Mouse (Mus musculus) heart, embryonic 15.5 days (tissue): ENCODE results near the gene Tfam. TPM values are rescaled to one million over a fixed set of nuclear protein-coding genes. Genes with fewer than 3 reads are reported as not detected.
A peak's percentile ranks its signal among the peaks of the same experiment; 100 is the strongest.

Experiments used
- ATAC-seq: fragments of 200-750 bp; cut with Nextera tagmentation; replicated peaks from 2 replicates; pipeline ENCODE4 v1.8.0; 2017; ENCODE audit warnings: low read depth, moderate TSS enrichment; ENCODE audit not compliant: insufficient number of reproducible peaks, insufficient read depth, low FRiP score
- H3K27ac ChIP-seq: fragments of 300-500 bp; sonication (generic); 2 replicates; pipeline ENCODE4 v1.5.1; 2015; ENCODE audit warnings: mild to moderate bottlenecking, inconsistent platforms
- H3K27me3 ChIP-seq: fragments of 300-500 bp; sonication (generic); 2 replicates; pipeline ENCODE4 v1.6.1; 2015; ENCODE audit warnings: inconsistent platforms
- H3K36me3 ChIP-seq: fragments of 300-500 bp; sonication (generic); 2 replicates; pipeline ENCODE4 v1.6.1; 2015; ENCODE audit warnings: mild to moderate bottlenecking, inconsistent platforms
- H3K4me1 ChIP-seq: fragments of 300-500 bp; sonication (generic); replicated peaks from 2 replicates; pipeline ENCODE4 v1.6.1; 2015; ENCODE audit warnings: inconsistent platforms
- H3K4me2 ChIP-seq: fragments of 300-500 bp; sonication (generic); 2 replicates; pipeline ENCODE4 v1.6.1; 2015; ENCODE audit warnings: inconsistent platforms, mild to moderate bottlenecking, moderate library complexity
- H3K4me3 ChIP-seq: fragments of 300-500 bp; sonication (generic); 2 replicates; pipeline ENCODE4 v1.5.1; 2015; ENCODE audit warnings: mild to moderate bottlenecking, inconsistent platforms
- H3K9ac ChIP-seq: fragments of 300-500 bp; sonication (generic); 2 replicates; pipeline ENCODE4 v1.6.1; 2015; ENCODE audit warnings: mild to moderate bottlenecking, inconsistent platforms
- H3K9me3 ChIP-seq: fragments of 300-500 bp; sonication (generic); replicated peaks from 2 replicates; pipeline ENCODE4 v1.6.1; 2016; ENCODE audit warnings: inconsistent platforms
- WGBS: fragments of 180-500 bp; shearing (Covaris S2); methylation state at CpG from one replicate; pipeline ENCODE4 v1.1.7; 2015; ENCODE audit warnings: mixed read lengths; 5-methylcytosine and 5-hydroxymethylcytosine counted together
- polyA plus RNA-seq: library from polyadenylated mRNA; unstranded; fragments of >200 nt; fragmentation: Nextera tagmentation; extraction: Ambion mirVana; gene quantifications from 2 replicates; pipeline ENCODE4 v1.2.1, GENCODE M21; 2015

Tfam gene
- 52.7 and 53.8 TPM in 2 replicates for polyA plus RNA-seq

GRCm38 (mm10) chr10:71238240-71238554 lies at the start of gene Tfam:
TSS of gene Tfam (minus strand) at chr10:71238280.
- H3K36me3 ChIP-seq: peaks cover 19% of the 10 kb centered on the region
- H3K4me2 ChIP-seq: peak within 1 kb of the TSS; percentile 80
- WGBS: 7% methylated on average over 7 of the region's 7 CpGs
- H3K27ac ChIP-seq: peak within 1 kb of the TSS; percentile 81
- H3K4me1 ChIP-seq: peaks cover 10% of the 10 kb centered on the region
- peak within 1 kb of the TSS; percentile 93 for H3K4me3 ChIP-seq
- ATAC-seq: no peak
- H3K9me3 ChIP-seq: no peaks in the 10 kb centered on the region
- H3K9ac ChIP-seq: peak within 1 kb of the TSS; percentile 96
- peaks cover 4% of the 10 kb centered on the region; the same call in 1 of the 2 replicates for H3K27me3 ChIP-seq

GRCm38 (mm10) chr10:71285126-71285580 lies 47.1 kb upstream of the Tfam start, which contains the start of gene Ube2d1:
TSS of gene Ube2d1 (minus strand) at chr10:71285262.
- under 1% methylated on average over 50 of the region's 50 CpGs for WGBS

GRCm38 (mm10) chr10:71284511-71285125 lies 46.5 kb upstream of the Tfam start:
- Histone ChIP-seq H3K9me3 (no peaks in the 10 kb centered on the region), H3K27ac (peak overlapping the region; percentile 78), H3K4me3 (peak overlapping the region; percentile 94), H3K9ac (peak overlapping the region; percentile 93), H3K4me2 (peak overlapping the region; percentile 81), H3K4me1 (peaks cover 20% of the 10 kb centered on the region), H3K36me3 (no peaks in the 10 kb centered on the region), H3K27me3 (0 out of 2 replicates have a peak, but pooled peaks cover 8% of the 10 kb centered on the region)
- ATAC-seq: peak; percentile 66
- WGBS: under 1% methylated on average over 41 of the region's 41 CpGs

More at GRCm38 (mm10) chr10:71285126-71285580, 47.1 kb upstream of the Tfam start, which contains the start of gene Ube2d1:
- Histone ChIP-seq H3K4me2 (peak within 1 kb of the TSS; percentile 81), H3K27ac (peak within 1 kb of the TSS; percentile 78), H3K9ac (peak within 1 kb of the TSS; percentile 93), H3K27me3 (0 out of 2 replicates have a peak, but pooled peaks cover 8% of the 10 kb centered on the region), H3K4me1 (peaks cover 20% of the 10 kb centered on the region), H3K36me3 (no peaks in the 10 kb centered on the region), H3K9me3 (no peaks in the 10 kb centered on the region), H3K4me3 (peak within 1 kb of the TSS; percentile 94)
- peak; percentile 91 for ATAC-seq

DNA sequence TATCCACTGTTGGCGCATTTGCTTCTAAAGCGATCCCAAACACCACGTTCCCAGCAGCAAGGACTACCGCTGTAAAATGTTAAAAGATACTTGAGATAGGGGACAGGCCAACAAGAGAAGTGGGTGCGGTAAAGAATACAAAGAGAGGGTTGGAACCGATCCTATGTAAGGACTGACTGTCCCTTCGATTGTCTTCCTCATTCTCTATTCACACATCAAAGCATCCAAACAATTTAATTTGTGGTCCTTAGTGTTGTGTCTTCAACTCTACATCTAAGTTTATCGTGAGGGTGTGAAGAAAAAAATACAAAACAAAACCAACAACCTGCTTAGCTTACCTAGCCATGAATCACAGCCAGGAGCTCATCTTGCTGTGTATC lies 46.0 kb upstream of the Tfam start:
- H3K27me3 ChIP-seq: 0 out of 2 replicates have a peak, but pooled peaks cover 8% of the 10 kb centered on the region
- peak overlapping the region; percentile 94 for H3K4me3 ChIP-seq
- ATAC-seq: no peak
- peak overlapping the region; percentile 93 for H3K9ac ChIP-seq
- peak overlapping the region; percentile 81 for H3K4me2 ChIP-seq
- peaks cover 20% of the 10 kb centered on the region for H3K4me1 ChIP-seq
- no peaks in the 10 kb centered on the region for H3K36me3 ChIP-seq
- H3K9me3 ChIP-seq: no peaks in the 10 kb centered on the region
- H3K27ac ChIP-seq: peak overlapping the region; percentile 78
- 14% methylated on average over 8 of the region's 8 CpGs for WGBS

GRCm38 (mm10) chr10:71273008-71273739 lies 35.1 kb upstream of the Tfam start:
- no peaks in the 10 kb centered on the region for H3K27me3 ChIP-seq
- 67% methylated on average over 9 of the region's 9 CpGs for WGBS
- no peaks in the 10 kb centered on the region for H3K36me3 ChIP-seq
- no peak overlapping the region for H3K4me3 ChIP-seq
- H3K4me1 ChIP-seq: peaks cover 10% of the 10 kb centered on the region
- no peak for ATAC-seq
- no peak overlapping the region for H3K9ac ChIP-seq
- no peak overlapping the region for H3K4me2 ChIP-seq
- H3K27ac ChIP-seq: no peak overlapping the region
- H3K9me3 ChIP-seq: no peaks in the 10 kb centered on the region

- Histone ChIP-seq H3K9ac (no peak overlapping the region), H3K27ac (no peak overlapping the region), H3K27me3 (no peaks in the 10 kb centered on the region), H3K9me3 (no peaks in the 10 kb centered on the region), H3K36me3 (no peaks in the 10 kb centered on the region), H3K4me1 (peaks cover 3% of the 10 kb centered on the region), H3K4me2 (no peak overlapping the region), H3K4me3 (no peak overlapping the region)
- 85% methylated on average over 2 of the region's 2 CpGs for WGBS
- ATAC-seq: 0 out of 2 replicates have a peak, but pooled peaks have one; percentile 31
Observed at GRCm38 (mm10) chr10:71267973-71268372, 29.9 kb upstream of the Tfam start.

GRCm38 (mm10) chr10:71267511-71267910 lies 29.4 kb upstream of the Tfam start:
- Histone ChIP-seq H3K27me3 (no peaks in the 10 kb centered on the region), H3K9ac (no peak overlapping the region), H3K27ac (no peak overlapping the region), H3K4me3 (no peak overlapping the region), H3K4me1 (no peaks in the 10 kb centered on the region; the same call in none of the 2 replicates), H3K36me3 (no peaks in the 10 kb centered on the region), H3K4me2 (no peak overlapping the region), H3K9me3 (no peaks in the 10 kb centered on the region)
- no peak for ATAC-seq
- 69% methylated on average over 11 of the region's 11 CpGs for WGBS

DNA sequence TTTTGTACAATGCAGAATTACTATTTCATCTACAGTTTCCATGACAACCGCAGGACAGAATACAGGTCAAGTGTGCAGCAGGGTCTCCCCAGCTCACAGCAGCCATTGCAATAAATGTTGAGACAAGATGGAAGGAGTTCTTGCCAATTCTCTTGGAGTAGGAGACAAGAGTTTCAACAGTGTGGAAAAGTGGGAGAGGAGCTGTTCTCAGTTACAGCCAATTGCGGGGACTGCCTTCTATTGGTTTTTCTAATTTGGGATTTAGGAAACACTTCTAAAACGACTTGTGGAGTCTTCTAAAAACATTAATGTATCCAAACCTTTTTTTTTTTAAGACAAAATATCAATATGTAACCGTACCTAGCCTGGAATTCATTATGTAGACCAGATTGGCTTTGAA lies 27.0 kb upstream of the Tfam start:
- ATAC-seq: no peak
- Histone ChIP-seq H3K27me3 (no peaks in the 10 kb centered on the region), H3K4me2 (no peak overlapping the region), H3K36me3 (peaks cover 8% of the 10 kb centered on the region; the same call in 1 of the 2 replicates), H3K4me1 (no peaks in the 10 kb centered on the region; the same call in none of the 2 replicates), H3K9me3 (no peaks in the 10 kb centered on the region), H3K27ac (no peak overlapping the region), H3K9ac (no peak overlapping the region), H3K4me3 (no peak overlapping the region)
- WGBS: 86% methylated on average over 4 of the region's 4 CpGs

GRCm38 (mm10) chr10:71261637-71262036 lies 23.6 kb upstream of the Tfam start:
- 75% methylated on average over 8 of the region's 8 CpGs for WGBS
- H3K36me3 ChIP-seq: peaks cover 15% of the 10 kb centered on the region; the same call in 1 of the 2 replicates
- H3K9me3 ChIP-seq: no peaks in the 10 kb centered on the region
- H3K27ac ChIP-seq: no peak overlapping the region
- no peak for ATAC-seq
- no peak overlapping the region for H3K4me3 ChIP-seq
- no peak overlapping the region for H3K9ac ChIP-seq
- H3K27me3 ChIP-seq: no peaks in the 10 kb centered on the region
- H3K4me2 ChIP-seq: no peak overlapping the region
- H3K4me1 ChIP-seq: no peaks in the 10 kb centered on the region

GRCm38 (mm10) chr10:71258943-71259342 lies 20.9 kb upstream of the Tfam start:
- no peaks in the 10 kb centered on the region for H3K27me3 ChIP-seq
- H3K9ac ChIP-seq: no peak overlapping the region
- ATAC-seq: no peak
- H3K36me3 ChIP-seq: peaks cover 34% of the 10 kb centered on the region; the same call in 1 of the 2 replicates
- H3K4me1 ChIP-seq: no peaks in the 10 kb centered on the region
- 80% methylated on average over 5 of the region's 5 CpGs for WGBS
- no peak overlapping the region for H3K4me3 ChIP-seq
- H3K9me3 ChIP-seq: no peaks in the 10 kb centered on the region
- H3K4me2 ChIP-seq: no peak overlapping the region
- H3K27ac ChIP-seq: no peak overlapping the region

DNA sequence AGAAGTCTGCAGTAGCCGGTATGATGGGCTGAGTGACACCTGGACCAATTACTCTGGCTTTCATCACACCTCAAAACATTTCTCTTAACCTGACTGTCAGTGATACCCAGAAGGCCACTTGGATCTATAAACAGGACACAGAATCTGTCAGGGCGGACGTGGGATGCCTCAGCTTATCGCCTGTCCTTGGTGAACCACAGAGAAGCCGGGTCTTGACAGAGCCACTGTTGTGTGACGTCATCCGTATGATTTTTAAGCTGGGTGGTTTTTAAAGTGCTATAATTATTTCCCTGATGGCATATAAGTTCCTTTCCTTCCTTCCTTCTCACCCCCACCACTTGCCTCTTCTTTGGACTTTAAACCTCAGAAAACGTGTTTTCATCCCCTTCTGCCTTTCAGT lies 20.4 kb upstream of the Tfam start:
- WGBS: 72% methylated on average over 8 of the region's 8 CpGs
- H3K9me3 ChIP-seq: no peaks in the 10 kb centered on the region
- no peak overlapping the region for H3K9ac ChIP-seq
- no peaks in the 10 kb centered on the region for H3K27me3 ChIP-seq
- no peaks in the 10 kb centered on the region for H3K4me1 ChIP-seq
- ATAC-seq: no peak
- H3K36me3 ChIP-seq: peaks cover 34% of the 10 kb centered on the region; the same call in 1 of the 2 replicates
- no peak overlapping the region for H3K4me2 ChIP-seq
- H3K27ac ChIP-seq: no peak overlapping the region
- no peak overlapping the region for H3K4me3 ChIP-seq
